Mouse (Mus musculus) MEL (cell line): Measurements from ENCODE around the gene Mcl1. TPM values are rescaled to one million over a fixed set of nuclear protein-coding genes. Genes with fewer than 3 reads are reported as not detected.

ENCODE experiments used
- DNase-seq: peaks from one replicate; pipeline ENCODE4 v3.0.0; 2011; ENCODE audit warnings: low read depth, low spot score
- H3K27ac ChIP-seq: 2 replicates; pipeline ENCODE4 v1.5.1; 2012; ENCODE audit warnings: low read depth, mild to moderate bottlenecking, control low read depth, low read length, moderate library complexity; ENCODE audit not compliant: control insufficient read depth
- H3K27me3 ChIP-seq, 2 experiments: fragments of 150-350 bp in 1 of 2; sonication (generic) in 1 of 2; 2 replicates each; pipeline ENCODE4 v1.6.1; 2012; ENCODE audit warnings: low read length in 2 of 2, mild to moderate bottlenecking in 2 of 2, improper control_type of control experiment in 1 of 2, moderate library complexity in 1 of 2; ENCODE audit not compliant: insufficient read depth in 2 of 2, control insufficient read depth in 1 of 2
- H3K36me3 ChIP-seq, 2 experiments: 2 replicates each; pipeline ENCODE4 v1.6.1; 2012 to 2014; ENCODE audit warnings: low read length in 2 of 2, improper control_type of control experiment in 1 of 2, inconsistent platforms in 1 of 2, mild to moderate bottlenecking in 1 of 2; ENCODE audit not compliant: insufficient read depth in 2 of 2, control insufficient read depth in 1 of 2
- H3K4me1 ChIP-seq, 2 experiments: fragments of 150-350 bp in 1 of 2; sonication (generic) in 1 of 2; 2 replicates each; pipeline ENCODE4 v1.6.1; 2012; ENCODE audit warnings: low read length in 2 of 2, improper control_type of control experiment in 1 of 2, mild to moderate bottlenecking in 1 of 2; ENCODE audit not compliant: insufficient read depth in 2 of 2, control insufficient read depth in 1 of 2
- H3K4me3 ChIP-seq, 2 experiments: fragments of 150-350 bp in 1 of 2; sonication (generic) in 1 of 2; 2 replicates each; pipeline ENCODE4 v1.5.1; 2012; ENCODE audit warnings: low read depth in 2 of 2, low read length in 2 of 2, mild to moderate bottlenecking in 2 of 2, moderate library complexity in 2 of 2, control low read depth in 1 of 2, improper control_type of control experiment in 1 of 2; ENCODE audit not compliant: control insufficient read depth in 1 of 2, insufficient read depth in 1 of 2
- H3K79me2 ChIP-seq: 2 replicates; pipeline ENCODE4 v1.6.1; 2012; ENCODE audit warnings: mild to moderate bottlenecking, low read length, moderate library complexity; ENCODE audit not compliant: control insufficient read depth, poor library complexity, insufficient read depth
- H3K9ac ChIP-seq: 2 replicates; pipeline ENCODE4 v1.6.1; 2012; ENCODE audit warnings: low read depth, mild to moderate bottlenecking, control low read depth, low read length, moderate library complexity; ENCODE audit not compliant: control insufficient read depth, poor library complexity, severe bottlenecking
- H3K9me3 ChIP-seq: fragments of 150-350 bp; sonication (generic); replicated peaks from 2 replicates; pipeline ENCODE4 v1.6.1; 2012; ENCODE audit warnings: mild to moderate bottlenecking, low read length, improper control_type of control experiment, moderate library complexity; ENCODE audit not compliant: insufficient read depth
- BHLHE40 ChIP-seq: IDR thresholded peaks from 2 replicates; pipeline ENCODE4 v1.6.1; 2012; ENCODE audit warnings: low read depth, mild to moderate bottlenecking, inconsistent platforms, low read length, improper control_type of control experiment, borderline replicate concordance
- CTCF ChIP-seq, 3 experiments: IDR thresholded peaks in 2 of 3; conservative IDR thresholded peaks in 1 of 3; 2 replicates each; pipeline ENCODE4 v1.5.1; 2011 to 2012; ENCODE audit warnings: low read length in 3 of 3, low read depth in 2 of 3, mild to moderate bottlenecking in 2 of 3, improper control_type of control experiment in 1 of 3, inconsistent platforms in 1 of 3, mixed read lengths in 1 of 3, moderate library complexity in 1 of 3; ENCODE audit not compliant: control insufficient read depth in 1 of 3, insufficient read depth in 1 of 3, poor library complexity in 1 of 3, severe bottlenecking in 1 of 3
- E2F4 ChIP-seq: IDR thresholded peaks from 2 replicates; pipeline ENCODE4 v1.6.1; 2011; ENCODE audit warnings: low read depth, low read length, improper control_type of control experiment, borderline replicate concordance
- ELF1 ChIP-seq: IDR thresholded peaks from 2 replicates; pipeline ENCODE4 v1.6.1; 2014; ENCODE audit warnings: low read depth, mild to moderate bottlenecking, inconsistent platforms, low read length, improper control_type of control experiment, moderate library complexity
- EP300 ChIP-seq, 2 experiments: IDR thresholded peaks; 2 replicates each; pipeline ENCODE4 v1.6.1; 2011; ENCODE audit warnings: improper control_type of control experiment in 2 of 2, low read length in 2 of 2, low read depth in 1 of 2, mild to moderate bottlenecking in 1 of 2
- ETS1 ChIP-seq: IDR thresholded peaks from 2 replicates; pipeline ENCODE4 v1.6.1; 2012; ENCODE audit warnings: low read depth, mild to moderate bottlenecking, inconsistent platforms, low read length, improper control_type of control experiment, moderate library complexity
- GATA1 ChIP-seq: IDR thresholded peaks from 2 replicates; pipeline ENCODE4 v1.6.1; 2011; ENCODE audit warnings: low read depth, low read length, improper control_type of control experiment
- HCFC1 ChIP-seq: IDR thresholded peaks from 2 replicates; pipeline ENCODE4 v1.6.1; 2012; ENCODE audit warnings: low read depth, mild to moderate bottlenecking, inconsistent platforms, low read length, improper control_type of control experiment, moderate library complexity
- JUND ChIP-seq: IDR thresholded peaks from 2 replicates; pipeline ENCODE4 v1.6.1; 2011; ENCODE audit warnings: low read depth, mild to moderate bottlenecking, improper control_type of control experiment, low read length
- MAFK ChIP-seq: IDR thresholded peaks from 2 replicates; pipeline ENCODE4 v1.6.1; 2011; ENCODE audit warnings: low read depth, mild to moderate bottlenecking, low read length, improper control_type of control experiment, borderline replicate concordance
- MAZ ChIP-seq: IDR thresholded peaks from 2 replicates; pipeline ENCODE4 v1.6.1; 2012; ENCODE audit warnings: low read depth, mild to moderate bottlenecking, inconsistent platforms, low read length, improper control_type of control experiment
- MXI1 ChIP-seq: IDR thresholded peaks from 2 replicates; pipeline ENCODE4 v1.6.1; 2011; ENCODE audit warnings: mild to moderate bottlenecking, low read depth, low read length, improper control_type of control experiment
- MYB ChIP-seq: IDR thresholded peaks from 2 replicates; pipeline ENCODE4 v1.6.1; 2011; ENCODE audit warnings: mild to moderate bottlenecking, low read depth, low read length, improper control_type of control experiment
- NELFE ChIP-seq: IDR thresholded peaks from 2 replicates; pipeline ENCODE4 v1.6.1; 2011; ENCODE audit warnings: low read depth, low read length, improper control_type of control experiment
- POLR2A ChIP-seq, 2 experiments: IDR thresholded peaks; 2 replicates each; pipeline ENCODE4 v1.6.1; 2011 to 2012; ENCODE audit warnings: low read length in 2 of 2, mild to moderate bottlenecking in 2 of 2, control low read depth in 1 of 2, improper control_type of control experiment in 1 of 2, low read depth in 1 of 2, moderate library complexity in 1 of 2; ENCODE audit not compliant: control insufficient read depth in 1 of 2, insufficient read depth in 1 of 2, poor library complexity in 1 of 2
- POLR2AphosphoS5 ChIP-seq: IDR thresholded peaks from 2 replicates; pipeline ENCODE4 v1.6.1; 2012; ENCODE audit warnings: low read depth, borderline replicate concordance, mild to moderate bottlenecking, inconsistent platforms, low read length, moderate library complexity, mixed read lengths
- SMC3 ChIP-seq: IDR thresholded peaks from 2 replicates; pipeline ENCODE4 v1.6.1; 2011; ENCODE audit warnings: low read depth, low read length, improper control_type of control experiment
- TAL1 ChIP-seq: IDR thresholded peaks from 2 replicates; pipeline ENCODE4 v1.6.1; 2012; ENCODE audit warnings: mild to moderate bottlenecking, inconsistent platforms, low read length, moderate library complexity, mixed read lengths
- TCF12 ChIP-seq: IDR thresholded peaks from 2 replicates; pipeline ENCODE4 v1.6.1; 2014; ENCODE audit warnings: low read depth, mild to moderate bottlenecking, inconsistent platforms, low read length, improper control_type of control experiment, moderate library complexity
- USF2 ChIP-seq, 2 experiments: IDR thresholded peaks; 2 replicates each; pipeline ENCODE4 v1.6.1; 2011 to 2012; ENCODE audit warnings: improper control_type of control experiment in 2 of 2, low read length in 2 of 2, borderline replicate concordance in 1 of 2, inconsistent platforms in 1 of 2, low read depth in 1 of 2, mild to moderate bottlenecking in 1 of 2; ENCODE audit not compliant: insufficient read depth in 1 of 2
- ZC3H11A ChIP-seq: IDR thresholded peaks from 2 replicates; pipeline ENCODE4 v1.6.1; 2012; ENCODE audit warnings: low read depth, mild to moderate bottlenecking, inconsistent platforms, low read length, improper control_type of control experiment
- ZNF384 ChIP-seq: IDR thresholded peaks from 2 replicates; pipeline ENCODE4 v1.6.1; 2012; ENCODE audit warnings: low read depth, mild to moderate bottlenecking, inconsistent platforms, low read length, improper control_type of control experiment
- polyA plus RNA-seq, 2 experiments: library from polyadenylated mRNA; stranded (reverse) in 1 of 2; unstranded in 1 of 2; fragments of >175 nt in 1 of 2; fragments of >200 nt in 1 of 2; gene quantifications; 2 replicates each; pipeline versions ENCODE4 v1.2.1 to v1.2.4; 2012; ENCODE audit warnings: low replicate concordance in 2 of 2, low read depth in 1 of 2; ENCODE audit not compliant: insufficient read length in 2 of 2, insufficient read depth in 1 of 2, missing spikeins in 1 of 2
- total RNA-seq: library from RNA; depleted of rRNA; stranded (reverse); fragments of 300-350 nt; gene quantifications from 2 replicates; pipeline ENCODE4 v1.2.3, GENCODE M21; 2012

Gene Mcl1
- total and polyA plus RNA-seq, 3 experiments = 142 to 211 (median 156) TPM

DNA sequence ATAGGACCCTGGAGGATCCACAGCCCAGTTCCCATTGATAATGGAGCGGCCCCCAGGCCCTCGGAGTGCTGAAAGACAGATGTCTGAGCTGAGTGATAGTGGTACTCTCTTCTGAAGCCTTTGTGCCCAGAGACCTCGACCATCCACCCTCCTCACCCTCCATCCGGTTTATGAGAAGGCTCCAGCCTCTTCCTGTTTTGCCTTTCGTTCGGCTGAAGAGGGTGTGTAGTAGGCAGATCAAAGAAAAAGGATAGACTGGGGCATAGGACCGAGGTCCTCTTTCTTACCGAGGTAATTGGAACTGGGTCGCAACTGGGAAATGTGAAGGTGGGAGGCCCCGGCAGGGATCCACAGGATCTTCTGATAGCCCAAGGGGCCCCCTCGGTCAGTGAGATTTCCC lies 22.8 kb downstream of the Mcl1 start:
- Histone ChIP-seq H3K36me3 (peaks cover 0 to 9% of the 10 kb centered on the region in 2 experiments; a peak in 2 of 4 replicates), H3K79me2 (no peaks in the 10 kb centered on the region), H3K4me3 (no peak overlapping the region), H3K4me1 (peaks cover 9 to 12% of the 10 kb centered on the region in 2 experiments), H3K27ac (no peak overlapping the region), H3K9ac (no peak overlapping the region), H3K27me3 (no peaks in the 10 kb centered on the region), H3K9me3 (no peaks in the 10 kb centered on the region)
- DNase-seq = no peak
- TF ChIP-seq POLR2AphosphoS5 (no peak), ETS1 (no peak), HCFC1 (no peak), MAFK (no peak), JUND (no peak), USF2 (IDR thresholded peaks at IDR 0.05; ENCODE audit: borderline replicate concordance in 1 of 2, insufficient read depth in 1 of 2, low read depth in 1 of 2, low read length in 2 of 2) (no peak), EP300 (IDR thresholded peaks at IDR 0.05; ENCODE audit: low read depth in 1 of 2, low read length in 2 of 2) (no peak), E2F4 (no peak), NELFE (no peak), SMC3 (no peak), ZNF384 (no peak), CTCF (IDR thresholded peaks at IDR 0.05 in 2 of 3, conservative IDR thresholded peaks at IDR 0.05 in 1 of 3; ENCODE audit: control insufficient read depth in 1 of 3, insufficient read depth in 1 of 3, low read depth in 2 of 3, low read length in 3 of 3, poor library complexity in 1 of 3, severe bottlenecking in 1 of 3) (no peak)

- no peaks in the 10 kb centered on the region for H3K4me1 ChIP-seq
Measured at GRCm38 (mm10) chr3:95682878-95683277, 24.3 kb downstream of the Mcl1 start.

More at GRCm38 (mm10) chr3:95682878-95683277, 24.3 kb downstream of the Mcl1 start:
- Histone ChIP-seq H3K36me3 (no peaks in the 10 kb centered on the region), H3K4me3 (no peak overlapping the region), H3K27me3 (no peaks in the 10 kb centered on the region), H3K27ac (no peak overlapping the region), H3K79me2 (no peaks in the 10 kb centered on the region), H3K9me3 (no peaks in the 10 kb centered on the region), H3K9ac (no peak overlapping the region)
- no peak for TF ChIP-seq TCF12
- TF ChIP-seq BHLHE40 = no peak
- TF ChIP-seq JUND = no peak
- no peak for TF ChIP-seq SMC3
- TF ChIP-seq MYB = no peak
- no peak for TF ChIP-seq POLR2A (IDR thresholded peaks at IDR 0.05; ENCODE audit: control insufficient read depth in 1 of 2, insufficient read depth in 1 of 2, low read depth in 1 of 2, low read length in 2 of 2, poor library complexity in 1 of 2)
- no peak for TF ChIP-seq HCFC1
- TF ChIP-seq ZC3H11A = no peak
- TF ChIP-seq MAZ = no peak
- no peak for TF ChIP-seq TAL1
- TF ChIP-seq ELF1 = no peak
- TF ChIP-seq POLR2AphosphoS5 = no peak
- no peak for TF ChIP-seq MAFK
- TF ChIP-seq GATA1 = no peak
- TF ChIP-seq MXI1 = no peak
- no peak for DNase-seq
